Mouse (Mus musculus): ENCODE data around the gene 1110059E24Rik. TPM values are rescaled to one million over a fixed set of nuclear protein-coding genes. Genes with fewer than 3 reads are reported as not detected.

The 1110059E24Rik gene
- polyA plus RNA-seq, 1 experiment: 0.86 TPM

DNA sequence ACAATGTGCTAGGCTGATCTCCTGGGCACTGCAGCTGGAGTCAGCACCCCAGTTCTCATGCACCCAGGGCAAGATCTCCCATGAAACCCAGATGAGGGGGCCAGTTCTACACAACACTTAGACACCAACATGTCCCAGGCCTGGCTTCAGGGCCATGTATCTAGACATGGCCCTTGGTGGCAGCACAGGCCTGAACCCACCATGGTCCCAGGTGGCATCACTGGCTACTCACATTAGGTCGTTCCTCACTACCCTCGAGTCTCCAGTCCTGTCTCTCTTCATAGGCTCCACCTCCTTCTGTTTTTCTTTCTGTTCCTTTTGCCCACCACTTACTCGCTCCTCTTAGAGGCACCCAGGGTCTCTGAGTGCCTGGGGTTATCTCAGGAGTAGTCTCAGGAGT lies 72.9 kb downstream of the 1110059E24Rik start:
- WGBS: 94% methylated on average over 3 of the region's 3 CpGs
- no peak overlapping the region for H3K4me3 ChIP-seq (ENCODE audit: low read depth, low read length)
- H3K36me3 ChIP-seq (ENCODE audit: control insufficient read depth, insufficient read depth, low read length): no peaks in the 10 kb centered on the region
- TF ChIP-seq CTCF (IDR thresholded peaks at IDR 0.05; ENCODE audit: extremely low read depth, insufficient read length, insufficient replicate concordance, low read depth, low read length) (no peak), POLR2A (IDR thresholded peaks at IDR 0.05; ENCODE audit: low read depth, low read length) (no peak)
- no peaks in the 10 kb centered on the region for H3K27me3 ChIP-seq (ENCODE audit: control insufficient read depth, insufficient read depth, low read length)
- H3K4me1 ChIP-seq (ENCODE audit: control insufficient read depth, insufficient read depth, insufficient read length, low read length): no peaks in the 10 kb centered on the region
- no peak overlapping the region for H3K27ac ChIP-seq (ENCODE audit: insufficient read depth, low read depth, low read length)

DNA sequence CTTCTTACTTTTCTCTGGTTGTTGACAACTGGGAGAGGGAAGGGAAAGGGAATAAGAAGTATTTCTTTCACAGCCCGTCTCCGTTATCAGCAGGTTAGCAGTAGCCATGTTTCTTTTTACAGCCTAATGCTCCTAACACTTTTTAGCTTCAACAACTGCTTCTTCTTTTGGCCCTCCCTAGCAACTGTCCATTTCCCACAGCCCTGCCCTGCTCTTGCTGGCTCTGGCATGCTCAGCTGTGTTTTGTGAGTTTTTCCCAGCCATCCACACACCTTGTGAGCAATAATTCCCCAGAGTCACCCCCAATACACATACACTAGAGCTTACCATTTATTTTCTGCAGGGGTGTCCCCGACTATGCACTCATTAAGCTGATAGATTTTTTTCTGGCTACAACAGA lies 75.3 kb downstream of the 1110059E24Rik start:
- H3K4me1 ChIP-seq (ENCODE audit: control insufficient read depth, insufficient read depth, insufficient read length, low read length): no peaks in the 10 kb centered on the region
- H3K4me3 ChIP-seq (ENCODE audit: low read depth, low read length): no peak overlapping the region
- TF ChIP-seq CTCF (IDR thresholded peaks at IDR 0.05; ENCODE audit: extremely low read depth, insufficient read length, insufficient replicate concordance, low read depth, low read length): no peak
- no peak for TF ChIP-seq POLR2A (IDR thresholded peaks at IDR 0.05; ENCODE audit: low read depth, low read length)
- no peaks in the 10 kb centered on the region for H3K36me3 ChIP-seq (ENCODE audit: control insufficient read depth, insufficient read depth, low read length)
- H3K27ac ChIP-seq (ENCODE audit: insufficient read depth, low read depth, low read length): no peak overlapping the region
- H3K27me3 ChIP-seq (ENCODE audit: control insufficient read depth, insufficient read depth, low read length): no peaks in the 10 kb centered on the region
- WGBS: 40% methylated on average over 3 of the region's 3 CpGs

DNA sequence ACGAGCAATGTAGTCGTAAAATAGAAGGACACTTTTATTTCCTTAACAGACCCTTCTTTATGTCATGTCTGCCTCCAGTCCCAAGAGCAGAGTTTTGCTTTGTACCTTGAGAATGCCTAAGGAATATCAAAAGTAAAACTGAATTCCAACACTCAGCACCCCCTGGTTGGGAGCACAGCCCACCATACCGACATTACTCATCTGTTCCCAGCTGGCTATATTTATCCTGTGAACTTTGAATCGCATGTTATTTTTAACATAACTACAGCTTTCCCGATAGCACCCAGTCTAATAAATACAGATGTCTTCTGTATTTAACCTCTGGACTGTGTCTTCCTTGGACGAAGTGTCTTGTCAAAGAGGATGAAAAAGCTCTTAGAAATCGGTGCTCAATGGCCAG lies 80.8 kb downstream of the 1110059E24Rik start:
- Histone ChIP-seq H3K27me3 (ENCODE audit: control insufficient read depth, insufficient read depth, low read length) (no peaks in the 10 kb centered on the region), H3K4me3 (ENCODE audit: low read depth, low read length) (no peak overlapping the region), H3K36me3 (ENCODE audit: control insufficient read depth, insufficient read depth, low read length) (no peaks in the 10 kb centered on the region), H3K4me1 (ENCODE audit: control insufficient read depth, insufficient read depth, insufficient read length, low read length) (no peaks in the 10 kb centered on the region), H3K27ac (ENCODE audit: insufficient read depth, low read depth, low read length) (no peak overlapping the region)
- TF ChIP-seq CTCF (IDR thresholded peaks at IDR 0.05; ENCODE audit: extremely low read depth, insufficient read length, insufficient replicate concordance, low read depth, low read length) (no peak), POLR2A (IDR thresholded peaks at IDR 0.05; ENCODE audit: low read depth, low read length) (no peak)
- WGBS: 56% methylated on average over 7 of the region's 7 CpGs

DNA sequence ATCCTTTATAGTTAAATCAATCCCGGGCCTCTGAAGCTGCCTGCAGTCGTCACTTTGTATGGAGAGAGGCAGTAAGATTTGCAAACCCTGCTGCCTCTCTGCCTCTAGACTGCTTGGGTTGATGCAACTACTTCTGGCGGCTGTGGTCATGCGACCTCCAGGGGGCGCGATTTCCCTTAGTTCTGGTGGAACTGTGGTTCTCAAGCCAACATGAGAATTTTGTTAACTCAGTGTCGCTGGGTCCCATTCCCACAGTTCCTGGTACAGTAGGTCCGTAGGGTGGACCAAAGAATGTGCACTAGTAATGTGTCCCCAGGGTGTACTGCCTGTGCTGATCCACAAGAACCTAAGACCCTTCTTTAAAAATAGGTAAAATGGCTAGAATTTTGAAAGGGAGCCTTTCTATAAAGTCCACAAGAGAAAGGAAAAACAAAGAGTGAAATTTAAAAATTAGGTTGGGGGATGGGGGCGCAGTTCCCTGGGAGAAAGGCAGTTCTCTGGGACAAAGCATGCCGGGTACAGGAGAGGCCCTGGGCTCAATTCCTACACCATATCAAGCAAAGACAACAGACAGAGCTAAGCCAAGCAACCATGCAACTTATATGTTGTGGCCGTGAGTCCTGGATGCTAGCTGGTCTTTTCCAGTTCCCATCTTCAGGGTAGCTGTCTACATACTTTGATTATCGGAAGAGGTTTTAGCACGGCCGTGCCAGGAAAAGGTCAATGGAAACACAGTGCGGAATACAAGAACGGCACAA lies 81.4 kb downstream of the 1110059E24Rik start:
- peak; percentile 96 for TF ChIP-seq CTCF (IDR thresholded peaks at IDR 0.05; ENCODE audit: extremely low read depth, insufficient read length, insufficient replicate concordance, low read depth, low read length)
- TF ChIP-seq POLR2A (IDR thresholded peaks at IDR 0.05; ENCODE audit: low read depth, low read length): no peak
- 34% methylated on average over 16 of the region's 16 CpGs for WGBS
- no peaks in the 10 kb centered on the region for H3K27me3 ChIP-seq (ENCODE audit: control insufficient read depth, insufficient read depth, low read length)
- H3K36me3 ChIP-seq (ENCODE audit: control insufficient read depth, insufficient read depth, low read length): no peaks in the 10 kb centered on the region
- H3K4me3 ChIP-seq (ENCODE audit: low read depth, low read length): no peak overlapping the region
- no peak overlapping the region for H3K27ac ChIP-seq (ENCODE audit: insufficient read depth, low read depth, low read length)
- no peaks in the 10 kb centered on the region for H3K4me1 ChIP-seq (ENCODE audit: control insufficient read depth, insufficient read depth, insufficient read length, low read length)

DNA sequence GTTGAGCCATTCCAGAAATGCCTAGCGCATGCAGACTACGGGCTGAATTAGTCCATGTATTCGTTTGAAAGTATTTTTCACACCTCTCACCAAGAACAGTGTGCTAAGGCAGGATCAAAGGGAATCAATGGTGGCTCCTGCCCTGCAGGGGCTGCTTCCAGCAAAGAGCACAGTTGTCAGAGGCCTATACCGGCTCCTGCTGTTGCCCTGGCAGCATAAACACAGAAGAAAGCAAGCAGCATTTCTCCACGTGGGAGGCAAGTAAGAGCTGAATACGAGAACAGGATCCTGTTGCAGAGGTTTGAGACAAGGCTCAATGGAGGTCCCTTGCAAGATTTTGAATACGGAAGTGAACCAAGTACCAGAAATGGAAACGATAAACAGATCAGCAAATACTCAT lies 82.0 kb downstream of the 1110059E24Rik start:
- TF ChIP-seq CTCF (IDR thresholded peaks at IDR 0.05; ENCODE audit: extremely low read depth, insufficient read length, insufficient replicate concordance, low read depth, low read length) (no peak), POLR2A (IDR thresholded peaks at IDR 0.05; ENCODE audit: low read depth, low read length) (no peak)
- 64% methylated on average over 8 of the region's 8 CpGs for WGBS
- Histone ChIP-seq H3K4me1 (ENCODE audit: control insufficient read depth, insufficient read depth, insufficient read length, low read length) (no peaks in the 10 kb centered on the region), H3K36me3 (ENCODE audit: control insufficient read depth, insufficient read depth, low read length) (no peaks in the 10 kb centered on the region), H3K27ac (ENCODE audit: insufficient read depth, low read depth, low read length) (no peak overlapping the region), H3K27me3 (ENCODE audit: control insufficient read depth, insufficient read depth, low read length) (no peaks in the 10 kb centered on the region), H3K4me3 (ENCODE audit: low read depth, low read length) (no peak overlapping the region)

DNA sequence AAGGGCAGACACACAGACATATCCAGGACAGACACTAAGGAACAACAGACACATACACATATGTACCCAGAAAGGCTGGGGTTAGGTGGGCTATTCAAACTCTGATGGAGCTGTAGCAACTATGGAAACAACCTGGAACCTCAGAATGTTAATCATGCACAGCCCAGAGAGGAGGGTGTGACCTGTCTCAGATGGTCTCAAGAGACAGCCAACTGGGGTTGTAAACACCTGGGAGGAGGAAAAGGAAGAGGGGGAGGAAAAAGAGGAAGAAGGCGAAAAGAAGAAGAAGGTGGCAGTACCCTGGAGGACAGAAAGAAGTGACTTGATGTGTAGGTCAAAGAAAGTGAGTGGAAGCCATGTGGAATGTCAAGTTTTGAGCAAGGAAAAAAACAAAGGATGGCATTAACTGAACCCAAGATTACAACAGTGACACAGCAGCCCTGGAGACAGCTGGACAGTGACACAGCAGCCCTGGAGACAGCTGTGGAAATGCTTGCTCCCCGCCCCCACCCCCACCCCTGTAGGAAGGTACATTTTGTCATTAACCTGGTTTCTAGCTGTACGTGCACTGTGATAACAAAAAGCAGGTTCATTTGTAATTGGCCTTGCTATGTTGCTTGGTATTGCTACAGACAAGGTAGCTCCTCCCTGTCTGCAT lies 84.1 kb downstream of the 1110059E24Rik start:
- no peaks in the 10 kb centered on the region for H3K36me3 ChIP-seq (ENCODE audit: control insufficient read depth, insufficient read depth, low read length)
- H3K4me1 ChIP-seq (ENCODE audit: control insufficient read depth, insufficient read depth, insufficient read length, low read length): no peaks in the 10 kb centered on the region
- H3K27ac ChIP-seq (ENCODE audit: insufficient read depth, low read depth, low read length): no peak overlapping the region
- no peaks in the 10 kb centered on the region for H3K27me3 ChIP-seq (ENCODE audit: control insufficient read depth, insufficient read depth, low read length)
- no peak overlapping the region for H3K4me3 ChIP-seq (ENCODE audit: low read depth, low read length)
- TF ChIP-seq CTCF (IDR thresholded peaks at IDR 0.05; ENCODE audit: extremely low read depth, insufficient read length, insufficient replicate concordance, low read depth, low read length) (no peak), POLR2A (IDR thresholded peaks at IDR 0.05; ENCODE audit: low read depth, low read length) (no peak)
- 58% methylated on average over 3 of the region's 3 CpGs for WGBS

DNA sequence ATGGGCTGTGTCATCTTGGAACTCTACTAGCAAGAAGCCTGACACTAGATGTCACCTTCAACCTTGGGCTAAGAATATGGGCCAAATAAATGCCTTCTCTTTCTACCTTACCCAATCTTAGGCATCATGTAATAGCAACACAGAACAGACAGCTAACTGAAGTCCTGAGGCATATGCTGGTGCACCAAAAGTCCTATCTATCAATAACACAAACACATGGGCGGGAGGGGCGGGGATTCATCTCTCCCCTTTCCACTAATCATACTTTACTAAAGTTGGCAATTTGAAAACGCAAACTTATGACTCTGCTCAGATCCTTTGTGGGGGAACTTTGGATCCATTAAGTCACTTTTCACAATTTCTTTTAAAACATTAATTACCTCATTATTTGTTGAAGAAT lies 84.8 kb downstream of the 1110059E24Rik start:
- no peak for TF ChIP-seq POLR2A (IDR thresholded peaks at IDR 0.05; ENCODE audit: low read depth, low read length)
- no peak for TF ChIP-seq CTCF (IDR thresholded peaks at IDR 0.05; ENCODE audit: extremely low read depth, insufficient read length, insufficient replicate concordance, low read depth, low read length)
- no peaks in the 10 kb centered on the region for H3K4me1 ChIP-seq (ENCODE audit: control insufficient read depth, insufficient read depth, insufficient read length, low read length)
- WGBS: 80% methylated on average over 3 of the region's 3 CpGs
- H3K27ac ChIP-seq (ENCODE audit: insufficient read depth, low read depth, low read length): no peak overlapping the region
- no peak overlapping the region for H3K4me3 ChIP-seq (ENCODE audit: low read depth, low read length)
- no peaks in the 10 kb centered on the region for H3K36me3 ChIP-seq (ENCODE audit: control insufficient read depth, insufficient read depth, low read length)
- no peaks in the 10 kb centered on the region for H3K27me3 ChIP-seq (ENCODE audit: control insufficient read depth, insufficient read depth, low read length)

All from small intestine, adult 2 months (tissue).